Mouse (Mus musculus): ENCODE data around the gene Ror1.

- TF ChIP-seq CTCF (IDR thresholded peaks at IDR 0.05; ENCODE audit: low read depth, low read length) (no peak), EP300 (IDR thresholded peaks at IDR 0.05; ENCODE audit: insufficient read depth, low read depth, low read length) (no peak), POLR2A (IDR thresholded peaks at IDR 0.05; ENCODE audit: insufficient read depth, low read length) (no peak)
Measured at GRCm38 (mm10) chr4:100187563-100188200, 92.1 kb downstream of the Ror1 start.
